Mouse (Mus musculus) erythroblast, embryonic 14.5 days (primary cell): Measurements from ENCODE around the gene Gabpa. TPM values are rescaled to one million over a fixed set of nuclear protein-coding genes. Genes with fewer than 3 reads are reported as not detected.

Experiments
- H3K27me3 ChIP-seq: 2 replicates; pipeline ENCODE4 v1.6.1; 2012; ENCODE audit warnings: inconsistent platforms; ENCODE audit not compliant: control insufficient read depth
- H3K36me3 ChIP-seq: 2 replicates; pipeline ENCODE4 v1.6.1; 2012; ENCODE audit warnings: mild to moderate bottlenecking, inconsistent platforms; ENCODE audit not compliant: control insufficient read depth
- H3K4me1 ChIP-seq: 2 replicates; pipeline ENCODE4 v1.6.1; 2012; ENCODE audit warnings: inconsistent platforms; ENCODE audit not compliant: control insufficient read depth
- H3K4me3 ChIP-seq: replicated peaks from 2 replicates; pipeline ENCODE3; 2012; ENCODE audit warnings: moderate library complexity, mild to moderate bottlenecking, inconsistent platforms
- H3K9me3 ChIP-seq: 2 replicates; pipeline ENCODE4 v1.6.1; 2012; ENCODE audit warnings: low read length, inconsistent platforms, mixed read lengths; ENCODE audit not compliant: control insufficient read depth
- GATA1 ChIP-seq: IDR thresholded peaks from 2 replicates; pipeline ENCODE4 v1.6.1; 2012; ENCODE audit warnings: low read length, inconsistent platforms, mixed read lengths
- TAL1 ChIP-seq: IDR thresholded peaks from 3 replicates; pipeline ENCODE4 v1.6.1; 2012; ENCODE audit warnings: low read length, inconsistent platforms, mixed read lengths
- polyA plus RNA-seq: library from polyadenylated mRNA; stranded (reverse); fragments of >175 nt; gene quantifications from 2 replicates; pipeline ENCODE4 v1.2.3, GENCODE M21; 2012

Gene Gabpa
- polyA plus RNA-seq, 1 experiment: 0.30 TPM

DNA sequence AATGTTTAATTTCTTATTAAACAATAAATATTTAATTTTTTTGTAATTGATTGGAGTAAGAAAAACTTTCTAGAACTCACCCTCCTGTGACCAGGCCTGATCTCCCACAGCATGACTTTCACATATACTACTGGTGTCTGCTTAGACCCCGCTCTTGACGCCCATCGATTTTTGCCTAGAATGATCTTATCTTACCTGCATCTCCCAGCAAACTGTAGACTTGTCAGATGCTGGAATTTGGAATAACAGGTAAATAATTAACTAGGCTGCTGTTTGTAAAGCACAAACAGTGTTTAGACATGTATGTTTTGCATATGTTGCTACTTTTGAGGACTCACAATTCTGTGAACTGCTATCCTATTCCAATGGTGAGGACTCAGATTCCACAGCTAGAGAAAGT is 28.6 kb upstream of the Gabpa start:
- TF ChIP-seq GATA1 (no peak), TAL1 (no peak)
- Histone ChIP-seq H3K27me3 (no peaks in the 10 kb centered on the region), H3K4me1 (no peaks in the 10 kb centered on the region), H3K9me3 (no peaks in the 10 kb centered on the region), H3K36me3 (no peaks in the 10 kb centered on the region), H3K4me3 (no peak overlapping the region)

DNA sequence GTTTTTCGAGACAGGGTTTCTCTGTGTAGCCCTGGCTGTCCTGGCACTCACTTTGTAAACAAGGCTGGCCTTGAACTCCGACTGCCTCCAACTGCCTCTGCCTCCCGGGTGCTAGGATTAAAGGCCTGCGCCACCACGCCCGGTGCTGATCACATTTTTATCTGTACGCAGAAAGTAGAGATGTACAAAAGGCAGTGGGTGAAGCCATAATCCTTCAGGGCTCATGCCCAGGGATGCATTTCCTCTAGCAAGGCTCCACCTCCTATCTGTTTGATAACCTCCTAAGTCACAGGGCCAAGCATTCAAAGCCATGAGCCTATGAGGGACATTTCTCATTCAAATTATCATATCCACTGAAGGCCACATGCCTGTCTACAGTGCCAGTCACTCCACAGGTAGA is 26.9 kb upstream of the Gabpa start:
- TF ChIP-seq TAL1: no peak
- no peak for TF ChIP-seq GATA1
- Histone ChIP-seq H3K27me3 (no peaks in the 10 kb centered on the region), H3K9me3 (no peaks in the 10 kb centered on the region), H3K4me1 (no peaks in the 10 kb centered on the region), H3K4me3 (no peak overlapping the region), H3K36me3 (no peaks in the 10 kb centered on the region)

DNA sequence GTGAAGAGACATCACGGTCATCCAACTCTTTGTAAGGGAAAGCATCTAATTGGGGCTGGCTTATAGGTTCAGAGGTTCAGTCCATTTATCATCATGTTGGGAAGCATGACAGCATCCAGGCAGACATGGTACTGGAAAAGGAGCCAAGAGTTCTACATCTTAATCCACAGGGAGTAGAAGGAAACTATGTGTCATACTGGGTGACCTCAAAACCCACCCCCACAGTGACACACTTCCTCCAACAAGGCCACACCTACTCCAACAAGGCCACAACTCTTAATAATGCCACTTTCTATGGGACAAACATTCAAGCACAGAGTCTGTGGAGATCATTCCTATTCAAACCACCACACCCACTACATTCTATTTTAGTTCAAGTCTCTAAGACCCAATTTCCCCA is 24.5 kb upstream of the Gabpa start:
- Histone ChIP-seq H3K36me3 (no peaks in the 10 kb centered on the region), H3K4me1 (no peaks in the 10 kb centered on the region), H3K4me3 (no peak overlapping the region), H3K27me3 (no peaks in the 10 kb centered on the region), H3K9me3 (no peaks in the 10 kb centered on the region)
- TF ChIP-seq GATA1: no peak
- TF ChIP-seq TAL1: no peak

DNA sequence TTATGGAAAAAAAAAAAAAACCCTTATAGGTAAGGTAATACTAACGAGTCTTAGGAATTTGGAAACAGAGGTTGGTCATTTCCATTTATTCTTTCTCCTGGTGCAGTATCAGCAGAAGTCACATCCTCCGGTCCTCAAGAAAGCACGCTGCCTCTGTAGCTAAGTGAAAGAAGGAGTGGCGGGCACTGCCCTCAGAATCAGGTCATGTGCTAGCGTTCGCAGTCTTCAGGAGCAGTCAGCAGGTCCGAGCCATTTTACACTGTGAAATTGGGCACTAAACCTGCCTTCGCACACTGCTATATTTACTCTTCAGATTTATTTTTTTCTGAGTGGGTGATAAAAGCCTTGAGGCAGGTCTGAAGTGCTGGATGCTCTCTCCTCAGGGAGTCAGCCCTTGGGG is 20.9 kb upstream of the Gabpa start:
- no peaks in the 10 kb centered on the region for H3K9me3 ChIP-seq
- no peaks in the 10 kb centered on the region for H3K4me1 ChIP-seq
- no peaks in the 10 kb centered on the region for H3K36me3 ChIP-seq
- no peak overlapping the region for H3K4me3 ChIP-seq
- H3K27me3 ChIP-seq: no peaks in the 10 kb centered on the region
- no peak for TF ChIP-seq GATA1
- TF ChIP-seq TAL1: no peak

DNA sequence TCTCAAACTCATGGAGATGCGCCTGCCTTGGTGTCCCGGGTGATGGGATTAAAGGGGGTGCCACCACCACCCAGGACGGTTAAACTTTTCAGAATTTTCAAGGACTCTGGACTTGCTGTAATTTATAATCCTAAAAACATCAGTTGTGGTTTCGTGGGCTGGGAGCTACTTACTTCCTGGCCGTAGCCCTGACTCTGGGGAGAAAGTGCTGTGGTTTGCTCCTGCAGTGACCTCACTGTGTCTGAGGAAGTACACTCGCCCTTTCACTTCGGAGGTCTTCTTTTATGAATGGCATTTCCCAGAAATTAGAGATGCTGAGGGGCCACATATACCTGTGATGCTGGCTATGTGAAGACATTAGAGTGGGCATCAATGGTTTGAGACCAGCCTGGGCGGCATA is 20.2 kb upstream of the Gabpa start:
- Histone ChIP-seq H3K4me1 (no peaks in the 10 kb centered on the region), H3K9me3 (no peaks in the 10 kb centered on the region), H3K36me3 (no peaks in the 10 kb centered on the region), H3K27me3 (no peaks in the 10 kb centered on the region), H3K4me3 (no peak overlapping the region)
- TF ChIP-seq GATA1 (no peak), TAL1 (no peak)

DNA sequence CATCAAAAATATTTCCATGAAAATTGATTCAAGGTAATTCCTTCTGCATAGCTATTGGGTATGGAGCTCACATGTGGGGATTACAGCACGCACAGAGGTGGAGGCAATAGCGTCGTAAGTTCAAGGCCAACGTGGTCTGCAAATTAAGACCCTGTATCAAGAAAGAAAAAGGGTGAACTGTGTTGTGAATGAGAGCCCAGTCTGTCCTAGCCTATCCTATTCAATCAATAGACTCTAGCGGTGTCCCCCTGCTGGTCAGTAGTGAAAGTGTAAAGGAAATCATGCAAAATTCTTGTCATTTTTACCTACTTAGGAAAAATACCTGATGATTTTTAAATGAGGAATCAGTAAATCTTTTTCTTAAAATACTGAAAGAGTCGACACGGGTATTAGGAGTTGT is 17.3 kb upstream of the Gabpa start:
- no peaks in the 10 kb centered on the region for H3K9me3 ChIP-seq
- TF ChIP-seq TAL1 (no peak), GATA1 (no peak)

DNA sequence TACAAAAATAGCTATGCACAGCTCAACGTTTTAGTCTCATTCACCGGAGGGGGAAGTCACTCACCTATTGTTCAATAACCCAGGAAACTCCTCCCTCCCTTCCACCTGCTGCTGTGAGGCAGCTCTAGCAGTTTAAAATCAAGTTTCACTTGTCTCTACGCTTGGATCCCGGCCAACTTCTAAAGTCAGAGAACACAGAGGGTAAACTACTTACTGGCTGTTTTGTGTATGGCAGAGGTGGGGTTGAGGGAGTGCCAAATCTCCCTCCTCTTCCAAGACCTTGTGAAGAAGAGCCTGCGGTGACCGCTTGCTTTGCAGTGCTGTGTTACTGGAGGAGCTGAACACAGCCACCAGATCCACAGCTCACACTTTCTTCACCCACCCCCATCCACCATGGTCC is 9.7 kb upstream of the Gabpa start:
- no peaks in the 10 kb centered on the region for H3K27me3 ChIP-seq
- peaks cover 74% of the 10 kb centered on the region for H3K36me3 ChIP-seq
- no peaks in the 10 kb centered on the region for H3K9me3 ChIP-seq
- TF ChIP-seq TAL1 (no peak), GATA1 (no peak)
- no peak overlapping the region for H3K4me3 ChIP-seq
- no peaks in the 10 kb centered on the region for H3K4me1 ChIP-seq

More for the DNA sequence above, 17.3 kb upstream of the Gabpa start:
- Histone ChIP-seq H3K27me3 (no peaks in the 10 kb centered on the region), H3K4me3 (no peak overlapping the region), H3K4me1 (no peaks in the 10 kb centered on the region), H3K36me3 (peaks cover 8% of the 10 kb centered on the region)

DNA sequence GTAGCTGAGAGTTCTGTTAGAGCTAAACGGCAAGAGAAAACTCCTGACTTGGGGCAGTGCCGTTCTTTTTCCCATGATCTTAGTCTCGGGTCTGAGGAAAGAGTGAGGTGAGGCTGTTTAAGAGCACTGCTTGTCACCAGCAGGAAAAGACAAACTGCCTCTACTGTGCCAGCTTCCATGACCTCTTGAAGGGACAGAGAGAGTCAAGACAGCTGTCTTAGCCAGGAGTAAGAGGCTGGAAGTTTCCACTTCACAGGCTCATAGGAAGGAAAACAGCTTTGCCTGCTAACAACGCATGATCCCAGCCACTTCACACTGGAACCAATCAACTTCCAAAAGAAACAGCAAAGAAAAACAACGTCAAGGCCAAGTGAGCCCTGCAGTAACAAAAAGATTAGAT is 3.0 kb upstream of the Gabpa start:
- Histone ChIP-seq H3K36me3 (peaks cover 64% of the 10 kb centered on the region), H3K4me1 (peaks cover 28% of the 10 kb centered on the region), H3K27me3 (no peaks in the 10 kb centered on the region), H3K4me3 (no peak overlapping the region), H3K9me3 (no peaks in the 10 kb centered on the region)
- TF ChIP-seq TAL1: no peak
- TF ChIP-seq GATA1: no peak

DNA sequence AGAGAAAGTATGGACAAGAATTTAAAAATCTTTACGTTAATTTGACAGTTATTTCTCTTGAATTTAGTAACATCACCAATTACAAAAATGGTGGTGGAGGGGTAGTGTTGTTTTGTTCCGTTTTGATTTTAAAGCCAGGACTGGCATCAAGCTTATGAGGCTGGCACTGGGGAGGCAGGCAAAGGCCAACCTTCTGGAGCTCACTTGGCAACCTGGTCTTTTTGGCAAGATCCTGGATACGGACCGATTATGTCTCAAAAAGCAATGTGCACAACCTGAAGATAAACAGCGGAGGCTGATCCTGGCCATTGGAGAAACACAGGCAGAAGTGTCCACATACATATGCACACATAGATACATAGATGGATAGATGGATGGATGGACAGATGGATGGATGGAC is 2.0 kb upstream of the Gabpa start:
- Histone ChIP-seq H3K9me3 (no peaks in the 10 kb centered on the region), H3K27me3 (no peaks in the 10 kb centered on the region), H3K4me3 (peak overlapping the region; percentile 6), H3K36me3 (peaks cover 63% of the 10 kb centered on the region), H3K4me1 (peaks cover 36% of the 10 kb centered on the region)
- TF ChIP-seq GATA1 (no peak), TAL1 (no peak)

DNA sequence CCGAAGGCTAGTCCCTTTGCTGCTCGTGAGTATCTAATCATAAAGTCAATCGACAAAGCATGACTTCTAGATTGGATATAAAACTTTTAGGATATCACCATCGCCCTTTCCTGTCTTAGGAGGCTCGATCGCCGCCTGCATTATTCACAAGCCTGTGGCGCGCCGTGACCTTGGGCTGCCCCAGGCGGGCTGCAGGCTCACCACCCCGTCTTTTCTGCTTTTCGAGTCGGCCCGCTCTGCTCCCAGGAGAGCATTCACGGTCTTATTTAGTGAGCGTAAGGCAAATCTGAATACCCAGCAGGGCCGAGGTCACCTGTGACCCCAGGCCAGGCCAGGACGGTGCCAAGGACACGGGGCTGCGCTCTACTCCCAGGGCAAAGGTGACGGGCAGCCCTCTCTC is 381 bp upstream of the Gabpa start:
- peak overlapping the region; percentile 95 for H3K4me3 ChIP-seq
- H3K27me3 ChIP-seq: no peaks in the 10 kb centered on the region
- no peaks in the 10 kb centered on the region for H3K9me3 ChIP-seq
- H3K36me3 ChIP-seq: peaks cover 62% of the 10 kb centered on the region
- no peak for TF ChIP-seq GATA1
- TF ChIP-seq TAL1: no peak
- peaks cover 40% of the 10 kb centered on the region for H3K4me1 ChIP-seq
